Mouse (Mus musculus) liver, adult 10 weeks (tissue): ENCODE results near the gene Gemin7. TPM values are rescaled to one million over a fixed set of nuclear protein-coding genes. Genes with fewer than 3 reads are reported as not detected.

Experiments
- polyA plus RNA-seq: library from polyadenylated mRNA; stranded (reverse); fragments of 350-450 nt; fragmentation: Illumina TruSeq; extraction: RNeasy Lipid Tissue Mini Kit (QIAGEN cat#74804); gene quantifications from one replicate; pipeline ENCODE4 v1.2.3, GENCODE M21; 2014; ENCODE audit warnings: low read depth, low replicate concordance

Gene Gemin7
- polyA plus RNA-seq: 10.5 TPM

GRCm38 (mm10) chr7:19577141-19577852, at the start of gene Gemin7, which contains the start of gene Zfp296:
TSS of gene Gemin7 (minus strand) at chr7:19577595.
TSS of gene Zfp296 (plus strand) at chr7:19577287.

DNA sequence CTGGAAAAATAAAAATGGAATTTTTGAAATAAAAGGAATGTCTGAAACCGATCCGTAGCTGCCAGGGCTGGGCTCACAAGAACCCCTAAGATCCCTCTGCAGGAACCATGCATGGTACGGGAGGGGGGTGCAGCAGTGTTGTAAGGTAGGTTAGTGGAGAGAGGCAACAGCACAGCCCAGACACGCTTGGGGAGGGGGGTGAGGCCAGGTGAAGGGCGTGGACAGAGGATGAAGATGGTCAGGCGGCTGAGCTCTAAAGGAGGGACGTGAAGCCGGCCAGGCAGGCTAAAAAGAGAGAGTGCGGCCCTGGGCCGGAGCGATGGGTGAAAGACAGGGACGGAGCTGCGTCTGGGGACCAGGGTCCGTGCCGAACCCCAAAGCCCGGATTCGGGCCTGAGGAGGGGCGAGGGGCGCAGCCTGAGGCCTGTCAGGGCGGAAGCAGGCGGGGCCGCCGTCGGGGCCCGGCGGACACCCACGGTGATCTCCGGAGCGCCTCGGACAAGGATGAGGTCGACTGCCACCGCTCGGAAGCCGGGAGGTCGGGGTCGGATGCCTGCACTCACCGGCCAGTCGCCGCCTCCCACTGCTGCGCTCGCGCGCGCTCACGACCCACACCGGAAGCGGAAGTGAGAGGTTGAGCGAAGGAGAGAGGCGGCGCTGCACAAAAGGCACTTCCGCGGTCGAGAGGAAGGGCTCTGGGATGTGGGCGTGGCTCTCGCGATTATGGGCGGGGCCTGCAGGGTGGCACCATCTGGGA, 26.6 kb upstream of the Gemin7 start, which contains the start of gene Clasrp:
Gene Clasrp (minus strand): TSS at position 638 of the 757 bp plus-strand sequence.

GRCm38 (mm10) chr7:19562643-19563410, 14.6 kb downstream of the Gemin7 start, which contains the start of gene Ppp1r37:
TSS of gene Ppp1r37 (minus strand) at chr7:19563076.

DNA sequence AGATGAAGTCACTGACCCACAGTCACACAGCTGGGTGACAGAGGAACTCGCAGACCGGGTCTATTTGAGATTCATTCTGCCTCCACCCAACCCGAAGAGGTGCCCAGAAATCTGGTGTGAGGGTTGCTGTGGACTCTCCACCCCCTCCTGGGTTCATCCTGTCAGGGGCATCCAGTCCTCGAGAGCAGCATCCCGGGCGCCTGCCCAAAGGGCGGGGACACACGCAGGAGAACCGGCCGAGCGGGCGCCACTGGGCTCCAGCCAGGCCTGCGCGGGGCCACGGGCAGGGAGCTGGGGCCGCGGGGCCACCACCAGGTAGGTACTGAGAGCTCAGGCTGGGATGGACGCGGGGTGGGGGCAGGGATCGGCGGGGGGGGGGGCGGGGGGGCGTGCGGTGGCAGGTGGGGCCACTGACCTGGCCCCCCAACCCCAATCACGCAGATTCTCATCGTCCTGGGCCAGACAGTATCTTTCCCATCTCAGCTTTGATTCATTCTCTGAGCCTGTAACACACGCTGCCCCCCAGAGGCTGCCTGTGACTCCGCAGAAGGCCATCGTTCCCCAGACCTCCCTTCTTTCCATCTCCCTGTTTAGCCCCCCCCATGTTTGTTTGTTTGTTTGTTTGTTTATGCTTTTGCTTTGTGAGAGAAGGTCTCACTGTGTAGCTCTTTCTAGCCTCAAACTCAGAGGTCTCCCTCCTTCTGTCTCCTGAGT, 59.6 kb downstream of the Gemin7 start, which contains the start of gene Nkpd1:
Gene Nkpd1 (plus strand): TSS at position 187 of the 714 bp plus-strand sequence.

Other genes starting within 250 kb of the Gemin7 start
- gene Ercc1, start 232.8 kb downstream of the Gemin7 start, polyA plus RNA-seq: 1.9 TPM
- gene Cd3eap, start 218.1 kb downstream of the Gemin7 start, polyA plus RNA-seq: 0.95 TPM
- gene Ppp1r13l, start 217.8 kb downstream of the Gemin7 start, polyA plus RNA-seq: 0.29 TPM
- gene Ercc2, start 195.6 kb downstream of the Gemin7 start, polyA plus RNA-seq: 0.40 TPM
- gene Klc3, start 173.5 kb downstream of the Gemin7 start, polyA plus RNA-seq: not detected
- gene Ckm, start 172.8 kb downstream of the Gemin7 start, polyA plus RNA-seq: not detected
- 0.82 TPM for gene Mark4, start 118.8 kb downstream of the Gemin7 start, polyA plus RNA-seq
- 0.34 TPM for gene Exoc3l2, start 114.3 kb downstream of the Gemin7 start, polyA plus RNA-seq
- 1.6 TPM for gene Bloc1s3, start 69.2 kb downstream of the Gemin7 start, polyA plus RNA-seq
- gene Trappc6a, start 69.2 kb downstream of the Gemin7 start, polyA plus RNA-seq: not detected
- not detected for gene Nkpd1, start 59.8 kb downstream of the Gemin7 start, polyA plus RNA-seq
- 1.3 TPM for gene Ppp1r37, start 14.5 kb downstream of the Gemin7 start, polyA plus RNA-seq
- gene Zfp296, start 308 bp downstream of the Gemin7 start, polyA plus RNA-seq: not detected
- gene Clasrp, start 26.9 kb upstream of the Gemin7 start, polyA plus RNA-seq: 1.7 TPM
- 0.11 TPM for gene Relb, start 51.8 kb upstream of the Gemin7 start, polyA plus RNA-seq
- gene Clptm1, start 87.4 kb upstream of the Gemin7 start, polyA plus RNA-seq: 20.7 TPM
- 44.8 TPM for gene Apoc2, start 100.3 kb upstream of the Gemin7 start, polyA plus RNA-seq
- not detected for gene Gm44805, start 103.8 kb upstream of the Gemin7 start, polyA plus RNA-seq
- gene Apoc4, start 103.9 kb upstream of the Gemin7 start, polyA plus RNA-seq: 123 TPM
- 3,872 TPM for gene Apoc1, start 115.1 kb upstream of the Gemin7 start, polyA plus RNA-seq
- gene Apoe, start 121.6 kb upstream of the Gemin7 start, polyA plus RNA-seq: 941 TPM
- gene Tomm40, start 137.8 kb upstream of the Gemin7 start, polyA plus RNA-seq: 1.1 TPM
- gene Nectin2, start 172.9 kb upstream of the Gemin7 start, polyA plus RNA-seq: 2.6 TPM
- gene Bcam, start 193.4 kb upstream of the Gemin7 start, polyA plus RNA-seq: 0.16 TPM
- 2.6 TPM for gene Cblc, start 219.2 kb upstream of the Gemin7 start, polyA plus RNA-seq
- 5.4 TPM for gene Bcl3, start 245.2 kb upstream of the Gemin7 start, polyA plus RNA-seq